In genomic region chr2:117475561-117475960, GRCm38 (mm10) we compare ENCODE assay signal across 12 mouse cellular contexts.
DNase-seq lines count a peak whose midpoint lies in the region; ATAC-seq and TF ChIP-seq lines count a peak whose summit lies in the region.
"Had no signal": no experiment of that assay in that cellular context is flagged by ENCODE, and none has a peak within 500 bp of the region (broad histone marks: within the 10 kb centered on the region; RNA-seq: fewer than 3 reads in every experiment).

No protein-coding gene starts in this region.

- H3K4me1 ChIP-seq in lung, embryonic 14.5 days (ENCODE audit: insufficient read depth): no peaks in the 10 kb centered on the region
- H3K4me1 ChIP-seq: liver, embryonic 13.5 days had no signal

- no peaks in the 10 kb centered on the region for H3K9me3 ChIP-seq in lung, embryonic 14.5 days (ENCODE audit: low read depth, low read length)
- H3K9me3 ChIP-seq: forebrain, embryonic 15.5 days; liver, embryonic 13.5 days had no signal

- H3K27ac ChIP-seq in gastrocnemius, adult 2 months: no peak overlapping the region
- H3K27ac ChIP-seq in lung, embryonic 14.5 days (ENCODE audit: low read depth): no peak overlapping the region
- H3K27ac ChIP-seq: forebrain, embryonic 15.5 days; liver, embryonic 13.5 days had no signal

- TF ChIP-seq CTCF in gastrocnemius, adult 2 months (IDR thresholded peaks at IDR 0.05): peak; percentile 53
- peak; percentile 67 for TF ChIP-seq CTCF in lung, embryonic 14.5 days (IDR thresholded peaks at IDR 0.05; ENCODE audit: low read depth)

- no peak for DNase-seq in gastrocnemius, adult 2 months
- DNase-seq in gastrocnemius, postnatal 14 days: no peak
- DNase-seq in lung, embryonic 14.5 days: peak; percentile 64
- no peak for DNase-seq in lung, adult 18-20 months
- peak; percentile 31 for DNase-seq in R1 (ENCODE audit: low read depth, low spot score)
- peak; percentile 23 for DNase-seq in mesoderm, embryonic 11.5 days (ENCODE audit: low read depth, low spot score)
- no peak for DNase-seq in urinary bladder, postnatal 4 days (ENCODE audit: low spot score in 2 of 2)
- DNase-seq in kidney, adult 11 months: no peak
- DNase-seq: cerebellum, adult 11 months; liver, embryonic 13.5 days; thymus, postnatal 36 days had no signal

- H3K36me3 ChIP-seq in lung, embryonic 14.5 days (ENCODE audit: insufficient read depth): no peaks in the 10 kb centered on the region
- H3K36me3 ChIP-seq: forebrain, embryonic 15.5 days; liver, embryonic 13.5 days had no signal

- no peaks in the 10 kb centered on the region for H3K27me3 ChIP-seq in lung, embryonic 14.5 days (ENCODE audit: insufficient read depth, low read length)
- H3K27me3 ChIP-seq: forebrain, embryonic 15.5 days; liver, embryonic 13.5 days had no signal

- H3K4me2 ChIP-seq in lung, embryonic 14.5 days: no peak overlapping the region
- H3K4me2 ChIP-seq: forebrain, embryonic 15.5 days; liver, embryonic 13.5 days had no signal

- no peak overlapping the region for H3K4me3 ChIP-seq in gastrocnemius, adult 2 months
- no peak overlapping the region for H3K4me3 ChIP-seq in lung, embryonic 14.5 days (ENCODE audit: low read depth, low read length)
- H3K4me3 ChIP-seq: forebrain, embryonic 15.5 days; liver, embryonic 13.5 days had no signal

- intact Hi-C loops in gastrocnemius, adult 2 months (cut with DNase I): no loop called here
- intact Hi-C loops in gastrocnemius, postnatal 14 days (cut with DNase I; ENCODE audit: low total_unique reads): no loop called here

- no peak overlapping the region for H3K9ac ChIP-seq in lung, embryonic 14.5 days
- H3K9ac ChIP-seq: forebrain, embryonic 15.5 days; liver, embryonic 13.5 days had no signal

- 39% methylated on average over 3 of the region's 3 CpGs for WGBS in lung, embryonic 14.5 days

- no peak for ATAC-seq in lung, embryonic 14.5 days (ENCODE audit: insufficient read depth)
- ATAC-seq: forebrain, embryonic 15.5 days had no signal

Comparison
In these comparisons a context has a peak if more than half of its experiments do, and no peak if none do; other contexts are left out.
1. DNase-seq: peak in lung, embryonic 14.5 days (single experiment), R1 (single experiment) and mesoderm, embryonic 11.5 days (single experiment); none in gastrocnemius, adult 2 months (single experiment), gastrocnemius, postnatal 14 days (single experiment), lung, adult 18-20 months (0 of 2), urinary bladder, postnatal 4 days (0 of 2) and kidney, adult 11 months (single experiment).